Mouse (Mus musculus) heart, postnatal 0 days (tissue): ENCODE results near the gene Slc20a1. TPM values are rescaled to one million over a fixed set of nuclear protein-coding genes. Genes with fewer than 3 reads are reported as not detected.

ENCODE experiments used
- ATAC-seq: fragments of 200-750 bp; cut with Nextera tagmentation; 2 replicates; pipeline ENCODE4 v1.8.0; 2017; ENCODE audit warnings: low read depth, moderate number of reproducible peaks, moderate library complexity; ENCODE audit not compliant: insufficient read depth
- DNase-seq: peaks from one replicate; pipeline ENCODE4 v3.0.0-alpha.2; 2016; ENCODE audit warnings: low spot score
- H3K27ac ChIP-seq: fragments of 300-500 bp; sonication (generic); 2 replicates; pipeline ENCODE4 v1.5.1; 2014; ENCODE audit warnings: low read depth, mild to moderate bottlenecking
- H3K27me3 ChIP-seq: fragments of 300-500 bp; sonication (generic); 2 replicates; pipeline ENCODE4 v1.6.1; 2014; ENCODE audit warnings: low read length, mixed read lengths; ENCODE audit not compliant: control insufficient read depth, insufficient read depth
- H3K36me3 ChIP-seq: fragments of 300-500 bp; sonication (generic); replicated peaks from 2 replicates; pipeline ENCODE4 v1.6.1; 2014; ENCODE audit warnings: low read length, mixed read lengths; ENCODE audit not compliant: control insufficient read depth, insufficient read depth
- H3K4me1 ChIP-seq: fragments of 300-500 bp; sonication (generic); 2 replicates; pipeline ENCODE4 v1.6.1; 2014; ENCODE audit warnings: antibody characterized with exemption; ENCODE audit not compliant: control insufficient read depth, insufficient read depth
- H3K4me2 ChIP-seq: fragments of 300-500 bp; sonication (generic); 2 replicates; pipeline ENCODE4 v1.6.1; 2014; ENCODE audit warnings: low read depth, mild to moderate bottlenecking, low read length, moderate library complexity
- H3K4me3 ChIP-seq: fragments of 300-500 bp; sonication (generic); 2 replicates; pipeline ENCODE4 v1.5.1; 2014; ENCODE audit warnings: low read depth, low read length
- H3K9ac ChIP-seq: fragments of 300-500 bp; sonication (generic); replicated peaks from 2 replicates; pipeline ENCODE4 v1.6.1; 2014; ENCODE audit warnings: low read depth, low read length, mixed read lengths
- H3K9me3 ChIP-seq: fragments of 300-500 bp; sonication (generic); replicated peaks from 2 replicates; pipeline ENCODE4 v1.6.1; 2016; ENCODE audit warnings: low read length; ENCODE audit not compliant: control insufficient read depth
- CTCF ChIP-seq: IDR thresholded peaks from 2 replicates; pipeline ENCODE4 v1.5.1; 2016; ENCODE audit warnings: antibody characterized with exemption, control low read depth, low read depth
- EP300 ChIP-seq: IDR thresholded peaks from 2 replicates; pipeline ENCODE4 v1.6.1; 2016; ENCODE audit warnings: antibody characterized with exemption, low read depth
- WGBS: fragments of 180-500 bp; shearing (Covaris S2); extraction: QIAGEN DNeasy Blood & Tissue Kit; methylation state at CpG from one replicate; pipeline ENCODE4 v1.1.7; 2014; 5-methylcytosine and 5-hydroxymethylcytosine counted together
- polyA plus RNA-seq: library from polyadenylated mRNA; unstranded; fragments of >200 nt; fragmentation: Nextera tagmentation; extraction: Ambion mirVana; gene quantifications from 2 replicates; pipeline ENCODE4 v1.2.1, GENCODE M21; 2015
- total RNA-seq: library from RNA; depleted of rRNA; stranded (reverse); fragments of >200 nt; gene quantifications from 2 replicates; pipeline ENCODE4 v1.2.3, GENCODE M21; 2014; ENCODE audit warnings: low replicate concordance; rRNA removed

The Slc20a1 gene
- total and polyA plus RNA-seq, 2 experiments from 2014 or later: 8.7 to 37.1 TPM

DNA sequence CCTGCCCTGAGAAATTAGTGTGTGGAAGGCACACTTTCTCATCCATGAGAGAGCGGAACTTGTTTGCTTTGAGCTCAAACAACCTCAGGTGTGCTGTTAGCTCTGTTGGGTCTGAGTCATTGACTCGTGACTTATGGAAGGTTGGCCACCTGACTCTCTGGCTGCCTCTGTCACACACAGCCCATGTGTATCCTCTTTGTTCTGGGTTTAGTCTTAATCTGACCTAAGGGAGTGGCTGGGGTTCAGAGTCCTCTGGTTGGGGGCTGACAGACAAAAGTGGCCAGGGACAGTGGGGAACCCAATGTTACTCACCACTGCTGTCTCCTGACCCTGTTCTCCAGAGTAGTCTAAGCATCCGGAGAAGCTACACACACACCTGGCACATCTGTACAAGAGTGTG is 59.5 kb downstream of the Slc20a1 start:
- Histone ChIP-seq H3K9ac (no peak overlapping the region), H3K4me2 (no peak overlapping the region), H3K9me3 (no peaks in the 10 kb centered on the region), H3K4me1 (no peaks in the 10 kb centered on the region), H3K4me3 (no peak overlapping the region), H3K27me3 (no peaks in the 10 kb centered on the region), H3K36me3 (no peaks in the 10 kb centered on the region), H3K27ac (no peak overlapping the region)
- DNase-seq: no peak
- WGBS: 86% methylated on average over 3 of the region's 3 CpGs
- no peak for ATAC-seq
- TF ChIP-seq CTCF (no peak), EP300 (no peak)

DNA sequence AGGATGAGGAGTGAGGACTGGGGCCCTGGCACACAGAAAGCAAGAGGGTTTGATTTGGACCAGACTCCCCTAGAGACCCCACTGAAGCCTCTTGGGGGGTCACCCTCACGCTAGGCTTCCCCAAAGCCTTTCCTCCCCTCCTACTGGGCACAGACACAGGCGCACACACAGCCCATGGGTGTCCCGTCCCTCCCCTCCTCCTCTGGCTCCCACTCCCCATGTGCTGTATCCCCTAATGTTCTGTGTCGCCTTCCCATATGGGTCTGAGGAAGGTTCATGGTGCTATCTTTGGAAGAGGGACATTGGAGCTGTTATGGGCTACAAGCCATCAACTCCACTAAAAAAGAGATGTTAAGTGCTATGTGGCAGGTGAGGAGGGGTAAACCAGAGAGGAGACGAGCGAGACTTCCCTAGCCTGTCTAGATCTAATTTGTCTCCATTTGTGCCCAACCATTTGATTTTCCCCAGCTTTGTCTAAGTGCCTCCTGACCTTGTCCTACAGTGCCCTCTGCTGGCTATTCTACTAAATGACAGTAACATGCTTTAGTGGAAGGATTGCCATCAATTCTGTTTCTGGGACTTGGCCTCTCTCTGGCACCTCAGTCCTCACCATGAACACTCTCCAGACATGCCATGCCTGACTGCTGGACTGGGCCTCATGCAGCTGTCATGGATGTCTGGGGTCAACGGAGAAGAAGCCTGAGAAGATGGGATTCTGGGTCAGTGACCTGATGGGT is 60.1 kb downstream of the Slc20a1 start:
- DNase-seq (peak; percentile 79), ATAC-seq (peak; percentile 45; the same call in 1 of the 2 replicates)
- Histone ChIP-seq H3K27ac (no peak overlapping the region), H3K4me3 (no peak overlapping the region), H3K36me3 (no peaks in the 10 kb centered on the region), H3K27me3 (no peaks in the 10 kb centered on the region), H3K4me2 (no peak overlapping the region), H3K9ac (no peak overlapping the region), H3K9me3 (no peaks in the 10 kb centered on the region), H3K4me1 (no peaks in the 10 kb centered on the region)
- 29% methylated on average over 7 of the region's 7 CpGs for WGBS
- TF ChIP-seq CTCF: peak; percentile 94
- TF ChIP-seq EP300: no peak

DNA sequence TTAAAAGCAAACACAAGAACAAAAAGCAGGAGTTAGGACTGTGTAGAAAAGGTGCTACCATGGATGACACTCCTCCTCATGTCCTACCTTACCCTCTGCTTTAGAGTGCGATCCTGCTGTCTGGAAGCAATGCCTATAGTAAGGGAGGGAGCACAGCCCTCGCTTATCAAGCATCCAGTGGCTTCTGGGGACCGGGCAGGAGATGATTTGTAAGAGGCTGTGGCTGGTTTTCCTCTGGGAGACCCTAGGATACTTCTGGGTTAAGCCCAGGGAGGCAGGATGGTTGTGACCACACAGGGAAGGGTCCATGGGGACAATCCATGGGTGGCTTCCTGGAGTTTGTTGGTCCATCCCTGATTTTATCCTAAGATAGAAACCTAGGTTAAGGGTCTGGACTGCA is 62.1 kb downstream of the Slc20a1 start:
- H3K27ac ChIP-seq: no peak overlapping the region
- 56% methylated on average over 3 of the region's 3 CpGs for WGBS
- H3K27me3 ChIP-seq: no peaks in the 10 kb centered on the region
- H3K4me2 ChIP-seq: no peak overlapping the region
- ATAC-seq (no peak), DNase-seq (no peak)
- H3K4me3 ChIP-seq: no peak overlapping the region
- H3K9me3 ChIP-seq: no peaks in the 10 kb centered on the region
- TF ChIP-seq CTCF (no peak), EP300 (no peak)
- H3K4me1 ChIP-seq: no peaks in the 10 kb centered on the region
- H3K36me3 ChIP-seq: no peaks in the 10 kb centered on the region
- H3K9ac ChIP-seq: no peak overlapping the region

Other genes starting within 250 kb of the Slc20a1 start
- 1.7 and 1.8 TPM in 2 replicates for gene Zc3h6, start 231.4 kb upstream of the Slc20a1 start, total RNA-seq
- gene Zc3h6, start 231.4 kb upstream of the Slc20a1 start, polyA plus RNA-seq: 3.0 and 3.2 TPM in 2 replicates
- 7.7 and 31.0 TPM in 2 replicates for gene Gm10762, start 231.0 kb upstream of the Slc20a1 start, total RNA-seq
- 15.0 and 19.0 TPM in 2 replicates for gene Gm10762, start 231.0 kb upstream of the Slc20a1 start, polyA plus RNA-seq
- gene Vinac1, start 150.6 kb upstream of the Slc20a1 start, total RNA-seq: 0.54 TPM in 1 of 2 replicates, not detected in the other
- 0.03 TPM in 1 of 2 replicates, not detected in the other for gene Vinac1, start 150.6 kb upstream of the Slc20a1 start, polyA plus RNA-seq
- 7.1 and 9.4 TPM in 2 replicates for gene Ttl, start 132.8 kb upstream of the Slc20a1 start, total RNA-seq
- 5.6 and 6.4 TPM in 2 replicates for gene Ttl, start 132.8 kb upstream of the Slc20a1 start, polyA plus RNA-seq
- 13.6 and 15.8 TPM in 2 replicates for gene Polr1b, start 97.8 kb upstream of the Slc20a1 start, total RNA-seq
- gene Polr1b, start 97.8 kb upstream of the Slc20a1 start, polyA plus RNA-seq: 6.8 and 7.6 TPM in 2 replicates
- gene Chchd5, start 69.1 kb upstream of the Slc20a1 start, total RNA-seq: 9.9 and 19.4 TPM in 2 replicates
- 17.6 and 19.9 TPM in 2 replicates for gene Chchd5, start 69.1 kb upstream of the Slc20a1 start, polyA plus RNA-seq
- 16.2 and 28.9 TPM in 2 replicates for gene Ckap2l, start 98.4 kb downstream of the Slc20a1 start, total RNA-seq
- gene Ckap2l, start 98.4 kb downstream of the Slc20a1 start, polyA plus RNA-seq: 12.3 and 12.6 TPM in 2 replicates
- gene Il1a, start 111.2 kb downstream of the Slc20a1 start, total RNA-seq: 1.4 TPM in 1 of 2 replicates, not detected in the other
- 0.12 and 0.30 TPM in 2 replicates for gene Il1a, start 111.2 kb downstream of the Slc20a1 start, polyA plus RNA-seq
- 0.62 TPM in 1 of 2 replicates, not detected in the other for gene Il1b, start 172.4 kb downstream of the Slc20a1 start, total RNA-seq
- gene Il1b, start 172.4 kb downstream of the Slc20a1 start, polyA plus RNA-seq: 0.27 and 0.71 TPM in 2 replicates